Mouse (Mus musculus): ENCODE data around the gene Gm3460. TPM values are rescaled to one million over a fixed set of nuclear protein-coding genes. Genes with fewer than 3 reads are reported as not detected.
"Not testable (repeated sequence)": the region's sequence is repeated elsewhere in the genome, so short reads cannot be mapped to it uniquely, and the experiment has no call there.

Gene Gm3460
- not detected in 2 replicates for polyA plus RNA-seq (2014; fragmentation: Nextera tagmentation; extraction: Ambion mirVana)

- WGBS = 86% methylated on average over 1 of the region's 2 CpGs
- H3K27me3 ChIP-seq (replicated peaks; ENCODE audit: control insufficient read depth, insufficient read depth, low read length); H3K4me1 ChIP-seq (ENCODE audit: control insufficient read depth, insufficient read depth, low read length); H3K9me3 ChIP-seq (ENCODE audit: control insufficient read depth, low read length); H3K9ac ChIP-seq (ENCODE audit: low read depth, low read length); H3K4me3 ChIP-seq (ENCODE audit: low read depth, low read length); ATAC-seq (ENCODE audit: low read depth); H3K27ac ChIP-seq (replicated peaks; ENCODE audit: low read depth, low read length); H3K4me2 ChIP-seq (ENCODE audit: low read depth, low read length); H3K36me3 ChIP-seq (ENCODE audit: control insufficient read depth, insufficient read depth, low read length); DNase-seq (ENCODE audit: low spot score): not testable (repeated sequence)
These were observed at the start of gene Gm3460 for GRCm38 (mm10) chr14:6622318-6622717. TSS of gene Gm3460 (minus strand) at chr14:6622418.

GRCm38 (mm10) chr14:6606436-6606835, 15.8 kb downstream of the Gm3460 start:
- H3K36me3 ChIP-seq (ENCODE audit: control insufficient read depth, insufficient read depth, low read length); H3K4me2 ChIP-seq (ENCODE audit: low read depth, low read length); DNase-seq (ENCODE audit: low spot score); ATAC-seq (ENCODE audit: low read depth); H3K9me3 ChIP-seq (ENCODE audit: control insufficient read depth, low read length); H3K27me3 ChIP-seq (replicated peaks; ENCODE audit: control insufficient read depth, insufficient read depth, low read length); H3K4me1 ChIP-seq (ENCODE audit: control insufficient read depth, insufficient read depth, low read length); H3K4me3 ChIP-seq (ENCODE audit: low read depth, low read length); H3K9ac ChIP-seq (ENCODE audit: low read depth, low read length); H3K27ac ChIP-seq (replicated peaks; ENCODE audit: low read depth, low read length): not testable (repeated sequence)
- WGBS = no CpG with 5 or more reads among the region's 1 CpGs

- 0% methylated on average over 3 of the region's 20 CpGs for WGBS
- peak; percentile 32 for DNase-seq (ENCODE audit: low spot score)
These were observed 17.2 kb downstream of the Gm3460 start for GRCm38 (mm10) chr14:6605004-6605403.

GRCm38 (mm10) chr14:6604551-6604950, 17.7 kb downstream of the Gm3460 start:
- H3K9me3 ChIP-seq (ENCODE audit: control insufficient read depth, low read length); ATAC-seq (ENCODE audit: low read depth); H3K27ac ChIP-seq (replicated peaks; ENCODE audit: low read depth, low read length); H3K27me3 ChIP-seq (replicated peaks; ENCODE audit: control insufficient read depth, insufficient read depth, low read length); H3K36me3 ChIP-seq (ENCODE audit: control insufficient read depth, insufficient read depth, low read length); H3K4me1 ChIP-seq (ENCODE audit: control insufficient read depth, insufficient read depth, low read length): not testable (repeated sequence)
- 6% methylated on average over 15 of the region's 20 CpGs for WGBS
- Histone ChIP-seq H3K9ac (ENCODE audit: low read depth, low read length) (peak overlapping the region; percentile 46; the same call in 1 of the 2 replicates), H3K4me2 (ENCODE audit: low read depth, low read length) (peak overlapping the region; percentile 55), H3K4me3 (ENCODE audit: low read depth, low read length) (peak overlapping the region; percentile 34)
- peak; percentile 0 for DNase-seq (ENCODE audit: low spot score)

More at GRCm38 (mm10) chr14:6605004-6605403, 17.2 kb downstream of the Gm3460 start:
- peak overlapping the region; percentile 34 for H3K4me3 ChIP-seq (ENCODE audit: low read depth, low read length)
- H3K27ac ChIP-seq (replicated peaks; ENCODE audit: low read depth, low read length); H3K4me1 ChIP-seq (ENCODE audit: control insufficient read depth, insufficient read depth, low read length); H3K27me3 ChIP-seq (replicated peaks; ENCODE audit: control insufficient read depth, insufficient read depth, low read length); ATAC-seq (ENCODE audit: low read depth); H3K9me3 ChIP-seq (ENCODE audit: control insufficient read depth, low read length); H3K36me3 ChIP-seq (ENCODE audit: control insufficient read depth, insufficient read depth, low read length): not testable (repeated sequence)
- H3K4me2 ChIP-seq (ENCODE audit: low read depth, low read length) = peak overlapping the region; percentile 55
- H3K9ac ChIP-seq (ENCODE audit: low read depth, low read length) = peak overlapping the region; percentile 46; the same call in 1 of the 2 replicates

GRCm38 (mm10) chr14:6590513-6590912, 31.7 kb downstream of the Gm3460 start, which contains the start of gene Gm3629:
TSS of gene Gm3629 (minus strand) at chr14:6590613.
- H3K27me3 ChIP-seq (replicated peaks; ENCODE audit: control insufficient read depth, insufficient read depth, low read length); ATAC-seq (ENCODE audit: low read depth); H3K9ac ChIP-seq (ENCODE audit: low read depth, low read length); H3K4me1 ChIP-seq (ENCODE audit: control insufficient read depth, insufficient read depth, low read length); H3K36me3 ChIP-seq (ENCODE audit: control insufficient read depth, insufficient read depth, low read length); DNase-seq (ENCODE audit: low spot score); H3K4me2 ChIP-seq (ENCODE audit: low read depth, low read length); H3K27ac ChIP-seq (replicated peaks; ENCODE audit: low read depth, low read length); H3K9me3 ChIP-seq (ENCODE audit: control insufficient read depth, low read length); H3K4me3 ChIP-seq (ENCODE audit: low read depth, low read length): not testable (repeated sequence)
- WGBS = 43% methylated on average over 1 of the region's 2 CpGs

Other genes with a start within 250 kb of the Gm3460 start
- not detected in 2 replicates for gene Gm16440, start 232.1 kb downstream of the Gm3460 start, polyA plus RNA-seq (2014; fragmentation: Nextera tagmentation; extraction: Ambion mirVana)
- 0.18 TPM in 1 of 2 replicates, not detected in the other for gene Gm3591, start 209.9 kb downstream of the Gm3460 start, polyA plus RNA-seq (2014; fragmentation: Nextera tagmentation; extraction: Ambion mirVana)
- not detected in 2 replicates for gene Gm3594, start 177.8 kb downstream of the Gm3460 start, polyA plus RNA-seq (2014; fragmentation: Nextera tagmentation; extraction: Ambion mirVana)
- not detected in 2 replicates for gene Gm8356, start 85.1 kb downstream of the Gm3460 start, polyA plus RNA-seq (2014; fragmentation: Nextera tagmentation; extraction: Ambion mirVana)
- not detected in 2 replicates for gene Gm3629, start 31.8 kb downstream of the Gm3460 start, polyA plus RNA-seq (2014; fragmentation: Nextera tagmentation; extraction: Ambion mirVana)
- gene Gm10251, start 61.8 kb upstream of the Gm3460 start, polyA plus RNA-seq (2014; fragmentation: Nextera tagmentation; extraction: Ambion mirVana) = not detected in 2 replicates
- gene Gm8050, start 97.8 kb upstream of the Gm3460 start, polyA plus RNA-seq (2014; fragmentation: Nextera tagmentation; extraction: Ambion mirVana) = not detected in 2 replicates
- gene Gm3636, start 119.9 kb upstream of the Gm3460 start, polyA plus RNA-seq (2014; fragmentation: Nextera tagmentation; extraction: Ambion mirVana) = 4.5 and 4.8 TPM in 2 replicates
- not detected in 2 replicates for gene Gm8362, start 152.0 kb upstream of the Gm3460 start, polyA plus RNA-seq (2014; fragmentation: Nextera tagmentation; extraction: Ambion mirVana)
- gene Gm3642, start 217.9 kb upstream of the Gm3460 start, polyA plus RNA-seq (2014; fragmentation: Nextera tagmentation; extraction: Ambion mirVana) = not detected in 2 replicates

All from embryonic facial prominence, embryonic 14.5 days (tissue).